Mouse (Mus musculus): ENCODE results near the gene Pctp. TPM values are rescaled to one million over a fixed set of nuclear protein-coding genes. Genes with fewer than 3 reads are reported as not detected.

Gene Pctp
- polyA plus RNA-seq, 1 experiment from 2014 or later: 8.3 TPM

- H3K9me3 ChIP-seq (ENCODE audit: low read depth, low read length): no peaks in the 10 kb centered on the region
- no peak for TF ChIP-seq CTCF (IDR thresholded peaks at IDR 0.05; ENCODE audit: low read depth)
- 11% methylated on average over 11 of the region's 11 CpGs for WGBS
- peak overlapping the region; percentile 56; the same call in 1 of the 2 replicates for H3K27ac ChIP-seq (ENCODE audit: low read depth)
- H3K4me3 ChIP-seq (ENCODE audit: low read depth, low read length): no peak overlapping the region
- no peak overlapping the region for H3K9ac ChIP-seq
- peak overlapping the region; percentile 37 for H3K4me2 ChIP-seq
- no peaks in the 10 kb centered on the region for H3K36me3 ChIP-seq (ENCODE audit: insufficient read depth)
- ATAC-seq (ENCODE audit: insufficient read depth) (peak; percentile 69), DNase-seq (peak; percentile 64)
- peaks cover 8% of the 10 kb centered on the region; the same call in 1 of the 2 replicates for H3K4me1 ChIP-seq (ENCODE audit: insufficient read depth)
- H3K27me3 ChIP-seq (ENCODE audit: insufficient read depth, low read length): no peaks in the 10 kb centered on the region
These were observed 24.3 kb downstream of the Pctp start for GRCm38 (mm10) chr11:89978353-89978831.

GRCm38 (mm10) chr11:89977746-89978352 lies 24.8 kb downstream of the Pctp start:
- Histone ChIP-seq H3K27ac (ENCODE audit: low read depth) (no peak overlapping the region), H3K4me3 (ENCODE audit: low read depth, low read length) (no peak overlapping the region), H3K4me1 (ENCODE audit: insufficient read depth) (peaks cover 8% of the 10 kb centered on the region; the same call in 1 of the 2 replicates), H3K4me2 (peak overlapping the region; percentile 37; the same call in 1 of the 2 replicates), H3K9ac (no peak overlapping the region), H3K36me3 (ENCODE audit: insufficient read depth) (no peaks in the 10 kb centered on the region), H3K9me3 (ENCODE audit: low read depth, low read length) (no peaks in the 10 kb centered on the region), H3K27me3 (ENCODE audit: insufficient read depth, low read length) (no peaks in the 10 kb centered on the region)
- TF ChIP-seq CTCF (IDR thresholded peaks at IDR 0.05; ENCODE audit: low read depth): no peak
- ATAC-seq (ENCODE audit: insufficient read depth) (peak; percentile 50), DNase-seq (no peak)
- 41% methylated on average over 7 of the region's 7 CpGs for WGBS

DNA sequence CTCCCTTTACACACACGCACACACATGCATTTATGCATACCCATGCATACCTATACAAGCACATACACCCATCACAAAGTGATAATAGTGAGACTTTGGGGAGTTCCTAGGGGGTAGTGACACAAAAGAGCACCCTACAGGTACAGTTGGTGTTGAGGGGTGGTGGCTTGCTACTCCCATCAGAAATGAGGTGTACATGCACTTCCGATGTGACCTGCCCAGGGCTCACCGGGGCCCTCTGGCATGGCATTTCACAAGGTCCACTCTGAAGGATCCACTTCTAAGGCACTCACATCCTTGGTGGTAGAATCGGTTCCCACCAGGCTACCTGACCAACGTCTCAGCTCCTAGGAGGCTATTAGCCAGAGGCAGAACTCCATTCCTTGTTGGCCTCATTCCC lies 26.3 kb downstream of the Pctp start:
- TF ChIP-seq CTCF (IDR thresholded peaks at IDR 0.05; ENCODE audit: low read depth): no peak
- ATAC-seq (ENCODE audit: insufficient read depth): no peak

DNA sequence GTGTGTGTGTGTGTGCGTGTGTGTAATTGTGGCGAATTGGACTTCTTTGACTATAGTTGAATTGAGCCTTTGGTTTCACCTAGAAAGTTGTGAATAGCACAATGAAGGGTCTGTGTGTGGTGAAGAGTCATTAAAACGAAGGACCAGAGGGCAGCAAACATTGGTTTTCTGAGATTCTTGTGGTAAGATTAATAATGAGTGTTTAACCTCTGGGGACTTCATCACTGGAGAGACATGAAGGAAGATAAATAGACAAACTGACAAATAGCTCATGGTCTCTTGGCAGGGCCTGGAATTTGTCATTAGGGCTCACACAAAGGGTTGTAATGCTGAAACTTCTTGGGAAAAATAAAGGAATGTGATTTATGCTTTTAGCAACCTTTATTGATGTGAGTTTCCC lies 31.4 kb downstream of the Pctp start:
- Histone ChIP-seq H3K9me3 (ENCODE audit: low read depth, low read length) (no peaks in the 10 kb centered on the region), H3K9ac (no peak overlapping the region), H3K27me3 (ENCODE audit: insufficient read depth, low read length) (no peaks in the 10 kb centered on the region), H3K4me3 (ENCODE audit: low read depth, low read length) (no peak overlapping the region), H3K36me3 (ENCODE audit: insufficient read depth) (no peaks in the 10 kb centered on the region), H3K4me1 (ENCODE audit: insufficient read depth) (no peaks in the 10 kb centered on the region), H3K4me2 (no peak overlapping the region), H3K27ac (ENCODE audit: low read depth) (no peak overlapping the region)
- WGBS: 33% methylated on average over 3 of the region's 3 CpGs
- TF ChIP-seq CTCF (IDR thresholded peaks at IDR 0.05; ENCODE audit: low read depth): no peak
- DNase-seq (no peak), ATAC-seq (ENCODE audit: insufficient read depth) (no peak)

More for the DNA sequence above, 26.3 kb downstream of the Pctp start:
- no peak overlapping the region for H3K9ac ChIP-seq
- no peak overlapping the region for H3K4me3 ChIP-seq (ENCODE audit: low read depth, low read length)
- WGBS: 93% methylated on average over 5 of the region's 5 CpGs
- H3K4me2 ChIP-seq: no peak overlapping the region
- H3K27me3 ChIP-seq (ENCODE audit: insufficient read depth, low read length): no peaks in the 10 kb centered on the region
- DNase-seq: no peak
- H3K36me3 ChIP-seq (ENCODE audit: insufficient read depth): no peaks in the 10 kb centered on the region
- H3K4me1 ChIP-seq (ENCODE audit: insufficient read depth): peaks cover 8% of the 10 kb centered on the region; the same call in 1 of the 2 replicates
- no peak overlapping the region for H3K27ac ChIP-seq (ENCODE audit: low read depth)
- H3K9me3 ChIP-seq (ENCODE audit: low read depth, low read length): no peaks in the 10 kb centered on the region

DNA sequence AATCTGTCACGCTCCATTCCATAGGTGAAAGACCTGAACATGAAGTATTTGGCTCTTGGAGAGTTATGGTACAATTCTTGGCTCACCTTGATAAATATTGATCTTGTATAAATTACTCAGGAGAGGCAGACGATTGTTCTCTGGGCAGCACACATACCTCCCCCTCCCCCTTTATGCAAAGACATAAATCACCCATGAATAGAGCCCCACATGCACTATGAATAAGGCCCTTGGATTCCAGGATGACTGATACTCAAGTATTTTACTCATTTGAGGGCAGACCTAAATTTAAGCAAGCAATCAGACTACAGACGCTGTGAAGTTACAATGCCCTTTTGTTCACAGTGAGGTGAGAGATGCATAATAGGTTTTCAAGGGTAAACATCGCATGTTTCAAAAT lies 32.0 kb downstream of the Pctp start:
- Histone ChIP-seq H3K27ac (ENCODE audit: low read depth) (no peak overlapping the region), H3K4me3 (ENCODE audit: low read depth, low read length) (no peak overlapping the region), H3K4me1 (ENCODE audit: insufficient read depth) (no peaks in the 10 kb centered on the region), H3K9ac (no peak overlapping the region), H3K36me3 (ENCODE audit: insufficient read depth) (no peaks in the 10 kb centered on the region), H3K9me3 (ENCODE audit: low read depth, low read length) (no peaks in the 10 kb centered on the region), H3K27me3 (ENCODE audit: insufficient read depth, low read length) (no peaks in the 10 kb centered on the region), H3K4me2 (no peak overlapping the region)
- no peak for DNase-seq
- peak; percentile 35; the same call in 1 of the 2 replicates for ATAC-seq (ENCODE audit: insufficient read depth)
- 28% methylated on average over 4 of the region's 4 CpGs for WGBS
- no peak for TF ChIP-seq CTCF (IDR thresholded peaks at IDR 0.05; ENCODE audit: low read depth)

DNA sequence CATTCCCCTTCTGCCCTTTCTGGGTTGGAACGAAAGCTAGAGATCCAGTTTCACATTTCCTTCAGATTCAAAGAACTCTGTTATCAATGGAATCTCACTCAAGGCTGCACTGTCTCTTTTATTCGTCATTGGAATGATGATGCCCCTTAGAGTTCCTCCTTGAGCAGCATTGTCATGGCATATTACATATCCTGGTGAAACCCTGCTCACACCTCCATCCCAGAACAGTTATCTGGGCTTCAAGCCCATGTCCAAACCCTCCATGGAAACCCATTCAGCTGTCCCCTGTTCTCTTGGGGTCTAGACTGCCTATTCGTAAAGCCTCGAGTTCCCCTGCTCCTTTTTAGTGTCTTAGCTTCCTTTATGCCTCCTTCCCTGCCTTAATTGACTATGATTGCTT lies 33.6 kb downstream of the Pctp start:
- H3K27me3 ChIP-seq (ENCODE audit: insufficient read depth, low read length): no peaks in the 10 kb centered on the region
- no peak for TF ChIP-seq CTCF (IDR thresholded peaks at IDR 0.05; ENCODE audit: low read depth)
- no peak overlapping the region for H3K4me2 ChIP-seq
- H3K4me3 ChIP-seq (ENCODE audit: low read depth, low read length): no peak overlapping the region
- H3K27ac ChIP-seq (ENCODE audit: low read depth): no peak overlapping the region
- ATAC-seq (ENCODE audit: insufficient read depth) (no peak), DNase-seq (no peak)
- H3K36me3 ChIP-seq (ENCODE audit: insufficient read depth): no peaks in the 10 kb centered on the region
- 52% methylated on average over 4 of the region's 4 CpGs for WGBS
- no peak overlapping the region for H3K9ac ChIP-seq
- no peaks in the 10 kb centered on the region for H3K9me3 ChIP-seq (ENCODE audit: low read depth, low read length)
- no peaks in the 10 kb centered on the region for H3K4me1 ChIP-seq (ENCODE audit: insufficient read depth)

GRCm38 (mm10) chr11:89950691-89951270 lies 51.9 kb downstream of the Pctp start:
- DNase-seq (no peak), ATAC-seq (ENCODE audit: insufficient read depth) (no peak)
- no peak overlapping the region for H3K4me3 ChIP-seq (ENCODE audit: low read depth, low read length)
- no peaks in the 10 kb centered on the region for H3K27me3 ChIP-seq (ENCODE audit: insufficient read depth, low read length)
- H3K9ac ChIP-seq: no peak overlapping the region
- whole genome bisulfite sequencing: 80% methylated on average over 3 of the region's 3 CpGs
- no peaks in the 10 kb centered on the region for H3K36me3 ChIP-seq (ENCODE audit: insufficient read depth)
- no peak for TF ChIP-seq CTCF (IDR thresholded peaks at IDR 0.05; ENCODE audit: low read depth)
- no peaks in the 10 kb centered on the region for H3K4me1 ChIP-seq (ENCODE audit: insufficient read depth)
- no peaks in the 10 kb centered on the region for H3K9me3 ChIP-seq (ENCODE audit: low read depth, low read length)
- no peak overlapping the region for H3K4me2 ChIP-seq
- no peak overlapping the region for H3K27ac ChIP-seq (ENCODE audit: low read depth)

Data from lung, embryonic 14.5 days (tissue).